Mouse (Mus musculus) C2C12 (cell line): Measurements from ENCODE around the gene Il17a. TPM values are rescaled to one million over a fixed set of nuclear protein-coding genes. Genes with fewer than 3 reads are reported as not detected.

Source experiments
- H3K27me3 ChIP-seq: one replicate; pipeline ENCODE4 v1.6.1; 2011; ENCODE audit not compliant: control insufficient read depth, insufficient read depth, insufficient read length
- H3K36me3 ChIP-seq: one replicate; pipeline ENCODE4 v1.6.1; 2011; ENCODE audit not compliant: control insufficient read depth, insufficient read depth
- H3K4me3 ChIP-seq: one replicate; pipeline ENCODE4 v1.5.1; 2011; ENCODE audit warnings: mild to moderate bottlenecking, control low read depth; ENCODE audit not compliant: poor library complexity, insufficient read depth, severe bottlenecking
- H3K79me2 ChIP-seq: one replicate; pipeline ENCODE4 v1.6.1; 2011; ENCODE audit not compliant: control insufficient read depth, insufficient read depth
- H3K79me3 ChIP-seq: one replicate; pipeline ENCODE4 v1.6.1; 2011; ENCODE audit warnings: low read depth, control low read depth
- H3ac ChIP-seq: one replicate; pipeline ENCODE3; 2011; ENCODE audit warnings: low read depth; ENCODE audit not compliant: control insufficient read depth, insufficient read length
- CEBPB ChIP-seq: IDR thresholded peaks from one replicate; pipeline ENCODE4 v1.6.1; 2011; ENCODE audit warnings: low read depth, mild to moderate bottlenecking, control low read depth, moderate library complexity
- CTCF ChIP-seq: IDR thresholded peaks from one replicate; pipeline ENCODE4 v1.5.1; 2011; ENCODE audit not compliant: control insufficient read depth, insufficient read depth, insufficient read length
- MAX ChIP-seq: IDR thresholded peaks from one replicate; pipeline ENCODE4 v1.6.1; 2011; ENCODE audit warnings: mild to moderate bottlenecking, control low read depth
- MYOD1 ChIP-seq: IDR thresholded peaks from one replicate; pipeline ENCODE4 v1.6.1; 2011; ENCODE audit warnings: low read depth; ENCODE audit not compliant: control insufficient read depth, insufficient read length
- MYOG ChIP-seq: IDR thresholded peaks from one replicate; pipeline ENCODE4 v1.6.1; 2011; ENCODE audit not compliant: control insufficient read depth, insufficient read length; ENCODE audit errors: extremely low read depth
- microRNA-seq: library from miRNA; unstranded; fragments of <30 nt; microRNA quantifications from one replicate; pipeline ENCODE4, GENCODE M21; 2019; ENCODE audit warnings: borderline microRNAs expressed
- polyA plus RNA-seq: library from polyadenylated mRNA; unstranded; fragments of >200 nt; fragmentation: generic; extraction: Trizol; gene quantifications from one replicate; pipeline ENCODE4 v1.2.1, GENCODE M21; 2012; ENCODE audit warnings: missing spikeins

Gene Il17a
- polyA plus RNA-seq, 1 experiment, result not detected

DNA sequence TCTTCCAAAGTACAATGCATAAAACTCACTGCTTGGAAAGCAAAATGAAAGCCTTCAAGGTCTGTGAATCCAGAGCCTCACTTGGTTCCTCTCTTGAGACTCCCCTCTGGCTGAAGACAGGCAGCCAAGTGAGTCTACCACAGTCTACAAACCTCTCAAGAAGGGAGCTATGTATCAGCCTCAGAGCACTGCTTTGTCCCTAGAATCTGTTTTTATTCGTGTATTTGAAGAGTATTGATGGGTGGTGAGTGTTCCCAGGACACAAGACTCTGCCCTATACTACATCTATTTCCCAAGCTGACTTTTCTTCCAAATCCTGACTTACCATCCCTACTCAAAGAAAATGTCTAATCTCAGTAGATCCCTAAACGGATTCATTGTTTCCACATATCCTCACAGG is 47.7 kb downstream of the Il17a start:
- no peaks in the 10 kb centered on the region for H3K79me2 ChIP-seq
- no peak overlapping the region for H3ac ChIP-seq
- no peaks in the 10 kb centered on the region for H3K27me3 ChIP-seq
- TF ChIP-seq CTCF (no peak), MYOG (no peak), MYOD1 (no peak), CEBPB (no peak), MAX (no peak)
- no peaks in the 10 kb centered on the region for H3K79me3 ChIP-seq
- no peak overlapping the region for H3K4me3 ChIP-seq
- no peaks in the 10 kb centered on the region for H3K36me3 ChIP-seq

Small RNA genes lying within 50 kb of the gene (microRNA-seq; reads per million reads assigned to microRNA genes)
- gene Mir133b, result 97.0 reads per million, percentile 74 among the genes with 10 or more reads in this experiment

Other genes with a start within 250 kb of the Il17a start
- not detected for gene Pkhd1, start 112.8 kb upstream of the Il17a start, polyA plus RNA-seq
- not detected for gene Il17f, start 59.7 kb downstream of the Il17a start, polyA plus RNA-seq
- 126 TPM for gene Mcm3, start 89.4 kb downstream of the Il17a start, polyA plus RNA-seq
- 1.5 TPM for gene Paqr8, start 159.7 kb downstream of the Il17a start, polyA plus RNA-seq
- 0.09 TPM for gene Efhc1, start 220.7 kb downstream of the Il17a start, polyA plus RNA-seq